Mouse (Mus musculus): ENCODE measurements at regions not wholly inside any gene's neighbourhood (a gene's known extent, or its start where the extent isn't known, plus 50 kb on each side); places are given as distances from the start of the nearest gene placed in this dataset.
A peak's percentile ranks its signal among the peaks of the same experiment; 100 is the strongest.
"Not testable (repeated sequence)": the region's sequence is repeated elsewhere in the genome, so short reads cannot be mapped to it uniquely, and the experiment has no call there.

DNA sequence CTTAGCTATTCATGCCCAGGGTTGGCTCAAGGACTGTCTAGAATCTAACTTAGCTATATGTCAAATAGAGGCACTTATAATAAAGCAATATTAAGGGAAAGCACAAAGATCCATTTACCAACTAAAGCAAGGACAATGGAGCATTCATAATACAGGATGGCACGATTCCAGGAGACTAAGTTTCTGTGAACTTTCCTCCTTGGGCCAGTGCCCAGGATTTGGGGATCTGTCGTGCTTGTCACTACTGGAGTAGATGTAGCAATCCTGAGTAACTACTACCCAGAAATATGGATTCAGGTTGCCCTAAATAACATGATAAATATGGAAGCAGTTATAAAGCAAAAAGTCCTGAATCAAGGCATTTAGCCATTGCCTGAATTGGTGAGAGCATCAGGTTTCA, 233.7 kb downstream of the AI429214 start:
- 51% methylated on average over 2 of the region's 2 CpGs for WGBS
- no peaks in the 10 kb centered on the region for H3K36me3 ChIP-seq (ENCODE audit: insufficient read depth)
- H3K4me1 ChIP-seq (ENCODE audit: insufficient read depth), result no peaks in the 10 kb centered on the region
- H3K4me3 ChIP-seq (ENCODE audit: low read depth, low read length), result no peak overlapping the region
- H3K27ac ChIP-seq (ENCODE audit: low read depth, low read length), result no peak overlapping the region
- H3K9me3 ChIP-seq (ENCODE audit: low read length), result no peaks in the 10 kb centered on the region
- no peak for TF ChIP-seq CTCF (IDR thresholded peaks at IDR 0.05; ENCODE audit: low read depth)
- ATAC-seq (no peak), DNase-seq (no peak)
- H3K27me3 ChIP-seq (ENCODE audit: insufficient read depth, low read length), result no peaks in the 10 kb centered on the region
- no peak overlapping the region for H3K4me2 ChIP-seq (ENCODE audit: low read depth)
- no peak overlapping the region for H3K9ac ChIP-seq

DNA sequence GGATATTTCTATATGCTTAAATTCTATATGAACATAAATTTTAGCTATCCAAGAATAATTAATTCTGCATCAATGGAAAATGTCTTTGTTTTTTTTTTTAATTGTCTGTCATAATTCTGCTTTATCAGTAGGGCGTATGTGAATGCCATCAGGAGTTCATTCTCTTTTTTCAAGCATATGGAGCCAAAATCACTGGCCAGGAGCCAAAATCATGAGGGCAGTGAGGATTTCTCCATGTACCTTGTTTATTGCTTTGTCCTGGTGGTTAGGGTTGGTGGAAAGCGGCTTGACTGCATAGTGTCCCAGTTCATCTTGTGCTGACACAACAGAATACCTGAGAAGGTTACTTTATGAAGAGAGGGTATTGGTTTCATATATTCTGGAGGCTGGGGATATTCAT, 243.9 kb downstream of the AI429214 start:
- WGBS, result 84% methylated on average over 2 of the region's 2 CpGs
- no peak overlapping the region for H3K4me3 ChIP-seq (ENCODE audit: low read depth, low read length)
- H3K27ac ChIP-seq (ENCODE audit: low read depth, low read length), result no peak overlapping the region
- no peaks in the 10 kb centered on the region for H3K27me3 ChIP-seq (ENCODE audit: insufficient read depth, low read length)
- DNase-seq (no peak), ATAC-seq (no peak)
- no peak overlapping the region for H3K4me2 ChIP-seq (ENCODE audit: low read depth)
- H3K9ac ChIP-seq, result no peak overlapping the region
- H3K36me3 ChIP-seq (ENCODE audit: insufficient read depth), result no peaks in the 10 kb centered on the region
- no peaks in the 10 kb centered on the region for H3K9me3 ChIP-seq (ENCODE audit: low read length)
- no peak for TF ChIP-seq CTCF (IDR thresholded peaks at IDR 0.05; ENCODE audit: low read depth)
- H3K4me1 ChIP-seq (ENCODE audit: insufficient read depth), result no peaks in the 10 kb centered on the region

DNA sequence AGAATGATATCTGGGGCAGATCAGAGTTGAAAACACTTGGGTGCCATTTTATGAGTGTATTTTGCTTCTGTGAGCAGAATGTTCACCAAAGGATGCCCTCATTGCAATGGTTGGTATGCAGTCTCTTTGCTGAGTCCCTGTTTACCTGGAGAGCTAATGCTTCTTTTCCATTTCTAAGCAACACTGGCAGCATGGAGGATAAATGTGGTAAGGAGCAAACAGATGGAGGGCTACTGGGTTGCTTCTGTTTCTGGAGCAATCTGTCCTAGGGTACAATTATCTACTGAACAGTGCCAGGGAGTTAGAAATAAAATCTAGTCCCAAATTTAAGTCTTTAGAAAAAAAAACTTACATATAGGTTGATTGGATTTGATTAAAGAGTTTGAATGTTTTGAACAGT, 245.9 kb downstream of the AI429214 start:
- Histone ChIP-seq H3K4me2 (ENCODE audit: low read depth) (no peak overlapping the region), H3K27ac (ENCODE audit: low read depth, low read length) (no peak overlapping the region), H3K4me1 (ENCODE audit: insufficient read depth) (no peaks in the 10 kb centered on the region), H3K27me3 (ENCODE audit: insufficient read depth, low read length) (no peaks in the 10 kb centered on the region), H3K9me3 (ENCODE audit: low read length) (no peaks in the 10 kb centered on the region), H3K9ac (no peak overlapping the region), H3K4me3 (ENCODE audit: low read depth, low read length) (no peak overlapping the region), H3K36me3 (ENCODE audit: insufficient read depth) (no peaks in the 10 kb centered on the region)
- ATAC-seq (no peak), DNase-seq (no peak)
- no peak for TF ChIP-seq CTCF (IDR thresholded peaks at IDR 0.05; ENCODE audit: low read depth)

DNA sequence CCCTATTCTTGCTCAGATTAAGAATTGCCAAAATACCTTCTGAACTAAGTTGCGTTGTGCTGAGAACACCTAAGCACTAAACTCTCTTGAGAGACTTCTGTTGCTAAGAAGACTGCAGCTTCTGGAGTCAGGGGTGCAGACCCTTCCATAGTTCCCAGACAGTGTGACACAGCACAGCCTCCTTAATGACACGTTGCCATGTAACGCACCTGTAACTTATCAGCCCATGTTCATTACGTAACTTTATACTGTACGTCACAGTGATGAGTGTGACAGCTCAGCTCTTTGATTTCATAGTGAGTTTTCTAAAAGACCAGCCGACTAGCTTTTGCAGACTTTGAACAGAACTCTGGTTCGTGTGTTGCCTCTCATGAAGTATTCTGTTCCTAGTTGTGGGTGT, 257.8 kb downstream of the AI429214 start:
- H3K4me1 ChIP-seq (ENCODE audit: insufficient read depth); H3K4me3 ChIP-seq (ENCODE audit: low read depth, low read length); H3K9ac ChIP-seq; H3K27ac ChIP-seq (ENCODE audit: low read depth, low read length); H3K9me3 ChIP-seq (ENCODE audit: low read length); DNase-seq; ATAC-seq; H3K4me2 ChIP-seq (ENCODE audit: low read depth); H3K36me3 ChIP-seq (ENCODE audit: insufficient read depth); H3K27me3 ChIP-seq (ENCODE audit: insufficient read depth, low read length): not testable (repeated sequence)
- 83% methylated on average over 7 of the region's 7 CpGs for WGBS

DNA sequence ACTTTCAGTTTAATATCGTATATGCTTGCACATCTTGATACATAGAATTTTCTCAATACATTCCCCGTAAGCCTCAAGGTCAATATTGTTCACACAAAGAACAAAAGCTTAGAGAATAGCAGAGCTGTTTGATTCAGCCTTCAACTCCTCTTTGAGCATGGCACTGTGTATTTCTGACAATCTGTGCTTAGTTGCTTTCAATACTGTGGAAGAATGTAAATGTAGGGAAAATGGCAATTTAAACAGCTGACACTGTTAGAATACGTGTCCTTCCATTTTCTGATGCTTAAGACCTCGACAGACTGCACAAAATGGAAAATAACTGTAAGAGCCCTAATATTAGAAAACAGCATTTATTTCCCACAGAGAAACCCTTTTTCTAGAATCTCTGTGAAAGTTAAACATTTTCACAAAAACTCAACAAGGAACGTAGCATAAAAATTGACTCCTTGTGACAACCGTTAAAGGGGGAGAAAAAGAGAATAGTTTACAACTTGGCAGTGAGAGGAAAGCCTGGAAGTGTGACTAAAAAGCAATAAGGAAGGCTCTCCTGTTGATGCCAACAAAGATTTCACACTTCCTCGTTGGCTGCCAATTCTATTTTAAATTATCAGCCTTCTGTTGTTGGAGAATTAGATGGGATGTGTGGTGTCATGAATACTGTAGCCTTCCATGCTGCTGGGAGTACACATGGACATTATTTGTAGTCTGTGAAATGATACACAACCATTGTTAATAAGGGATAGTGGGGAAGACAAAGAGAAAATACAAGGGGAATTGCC, 297.9 kb downstream of the AI429214 start:
- H3K9ac ChIP-seq, result no peak overlapping the region
- peak; percentile 72 for DNase-seq
- ATAC-seq, result peak; percentile 91
- H3K36me3 ChIP-seq (ENCODE audit: insufficient read depth), result no peaks in the 10 kb centered on the region
- no peak overlapping the region for H3K27ac ChIP-seq (ENCODE audit: low read depth, low read length)
- no peak overlapping the region for H3K4me2 ChIP-seq (ENCODE audit: low read depth)
- no peaks in the 10 kb centered on the region; the same call in 1 of the 2 replicates for H3K4me1 ChIP-seq (ENCODE audit: insufficient read depth)
- no peaks in the 10 kb centered on the region for H3K9me3 ChIP-seq (ENCODE audit: low read length)
- TF ChIP-seq CTCF (IDR thresholded peaks at IDR 0.05; ENCODE audit: low read depth), result no peak
- H3K27me3 ChIP-seq (ENCODE audit: insufficient read depth, low read length), result no peaks in the 10 kb centered on the region
- no peak overlapping the region for H3K4me3 ChIP-seq (ENCODE audit: low read depth, low read length)
- 45% methylated on average over 7 of the region's 7 CpGs for WGBS

Data from forebrain, postnatal 0 days (tissue).